Mouse (Mus musculus) thymus, adult 2 months (tissue): ENCODE measurements around the gene Memo1.

Source experiments
- CTCF ChIP-seq: fragments of 200-500 bp; IDR thresholded peaks from 2 replicates; pipeline ENCODE4 v1.5.1; 2012; ENCODE audit warnings: mild to moderate bottlenecking, control low read depth, low read length, moderate library complexity, borderline replicate concordance; ENCODE audit not compliant: control insufficient read depth, poor library complexity, insufficient read depth; ENCODE audit errors: extremely low read depth
- POLR2A ChIP-seq: fragments of 200-500 bp; IDR thresholded peaks from 2 replicates; pipeline ENCODE4 v1.6.1; 2012; ENCODE audit warnings: mild to moderate bottlenecking, low read length, control low read depth, moderate library complexity; ENCODE audit not compliant: control insufficient read depth, poor library complexity, insufficient read depth; ENCODE audit errors: extremely low read depth

- TF ChIP-seq POLR2A (no peak), CTCF (no peak)
Observed at GRCm38 (mm10) chr17:74191446-74191845, 103.9 kb downstream of the Memo1 start.
